Comparison of ENCODE assay signal across 25 mouse cellular contexts in genomic region chr6:129608372-129608771, GRCm38 (mm10). TPM values are rescaled to one million over a fixed set of nuclear protein-coding genes. Genes with fewer than 3 reads are reported as not detected.
A peak's percentile ranks its signal among the peaks of the same experiment; 100 is the strongest.
DNase-seq lines count a peak whose midpoint lies in the region; ATAC-seq and TF ChIP-seq lines count a peak whose summit lies in the region.
"Had no signal": no experiment of that assay in that cellular context is flagged by ENCODE, and none has a peak within 500 bp of the region (broad histone marks: within the 10 kb centered on the region; RNA-seq: fewer than 3 reads in every experiment).

No protein-coding gene starts in this region.

- peak; percentile 94 to 97 for ATAC-seq in hematopoietic stem cell, adult 5-6 weeks (replicated peaks in 1 of 2; ENCODE audit: insufficient read depth in 1 of 2, low FRiP score in 2 of 2, low TSS enrichment in 1 of 2, low read depth in 1 of 2, poor library complexity in 2 of 2, severe bottlenecking in 2 of 2)
- peak; percentile 55; the same call in 1 of the 2 replicates for ATAC-seq in neutrophil, adult 5-6 weeks (ENCODE audit: extremely low read depth, insufficient number of reproducible peaks, low FRiP score, poor library complexity, severe bottlenecking)
- ATAC-seq: hindbrain, embryonic 16.5 days; midbrain, embryonic 13.5 days had no signal

- peak; percentile 27 for DNase-seq in thymus, postnatal 0 days (ENCODE audit: low spot score)
- DNase-seq in thymus, adult 18-20 months: no peak
- DNase-seq in CD8-positive naive resting alpha-beta T cell, adult 2 months (ENCODE audit: low read depth in 2 of 2, low spot score in 2 of 2): peak; percentile 64 to 76
- no peak for DNase-seq in layer of hippocampus, adult 2 months (ENCODE audit: low spot score in 2 of 2)
- no peak for DNase-seq in adrenal gland, postnatal 4 days (ENCODE audit: low spot score in 2 of 2)
- DNase-seq: adrenal gland, adult 2 months; cerebellum, adult 9-10 months; heart, adult 11 months; heart, postnatal 36 days; kidney, adult 18-20 months; kidney, postnatal 14 days; liver, embryonic 13.5 days; retina, postnatal 1 day had no signal

- no peak overlapping the region for H3K27ac ChIP-seq in layer of hippocampus, adult 2 months
- H3K27ac ChIP-seq: forebrain, embryonic 12.5 days; heart, embryonic 13.5 days; left cerebral cortex, adult 2 months; liver, embryonic 13.5 days; lung, embryonic 15.5 days; midbrain, embryonic 13.5 days had no signal

- H3K4me3 ChIP-seq in layer of hippocampus, adult 2 months: no peak overlapping the region
- H3K4me3 ChIP-seq: forebrain, embryonic 12.5 days; heart, embryonic 13.5 days; left cerebral cortex, adult 2 months; liver, embryonic 13.5 days; lung, embryonic 15.5 days; midbrain, embryonic 13.5 days had no signal

- no peak for TF ChIP-seq CTCF in layer of hippocampus, adult 2 months (conservative IDR thresholded peaks at IDR 0.05)

RNA-seq across cellular contexts. Expression of gene Klrk1, which starts 15.3 kb away (rescaled TPM):
- polyA plus RNA-seq in thymus, postnatal 0 days (2015; fragmentation: Nextera tagmentation; extraction: Ambion mirVana): 4.5 and 4.8 TPM in 2 replicates
- 5.2 and 7.7 TPM in 2 replicates for total RNA-seq in hematopoietic stem cell, adult 5-6 weeks (2017)
- total RNA-seq in neutrophil, adult 5-6 weeks (2017): 7.0 and 9.3 TPM in 2 replicates
- total RNA-seq in layer of hippocampus, adult 2 months (2021): not detected
- under 1 TPM; 0.25 to 0.34 TPM for total RNA-seq in adrenal gland, postnatal 4 days (2021)
- total RNA-seq: gastrocnemius, adult 8-10 months; left cerebral cortex, adult 2 months had no signal
- polyA plus RNA-seq: adrenal gland, adult 2 months; embryonic facial prominence, embryonic 11.5 days; heart, embryonic 13.5 days; limb, embryonic 11.5 days had no signal

RNA-seq across cellular contexts. Expression of gene Klrd1, which starts 16.8 kb away (rescaled TPM):
- polyA plus RNA-seq in thymus, postnatal 0 days (2015; fragmentation: Nextera tagmentation; extraction: Ambion mirVana): 9.1 and 12.2 TPM in 2 replicates
- 2.4 and 9.5 TPM in 2 replicates for total RNA-seq in hematopoietic stem cell, adult 5-6 weeks (2017)
- 25.5 and 29.5 TPM in 2 replicates for total RNA-seq in neutrophil, adult 5-6 weeks (2017)
- not detected for total RNA-seq in layer of hippocampus, adult 2 months (2021)
- total RNA-seq in adrenal gland, postnatal 4 days (2021): 1 to 10 TPM in 1 of 2 experiments, under 1 TPM in 1; 0.56 to 1.1 TPM
- total RNA-seq: gastrocnemius, adult 8-10 months; left cerebral cortex, adult 2 months had no signal
- polyA plus RNA-seq: cortical plate, adult 2 months; embryonic facial prominence, embryonic 11.5 days; forebrain, embryonic 12.5 days; heart, embryonic 13.5 days; hindbrain, embryonic 16.5 days; limb, embryonic 11.5 days; midbrain, embryonic 13.5 days had no signal

RNA-seq across cellular contexts. Expression of gene Klre1, which starts 30.7 kb away (rescaled TPM):
- 0.45 and 0.74 TPM in 2 replicates for polyA plus RNA-seq in thymus, postnatal 0 days (2015; fragmentation: Nextera tagmentation; extraction: Ambion mirVana)
- total RNA-seq in hematopoietic stem cell, adult 5-6 weeks (2017): 0.31 TPM in 1 of 2 replicates, not detected in the other
- total RNA-seq in neutrophil, adult 5-6 weeks (2017): 3.6 and 3.7 TPM in 2 replicates
- not detected for total RNA-seq in layer of hippocampus, adult 2 months (2021)
- not detected for total RNA-seq in adrenal gland, postnatal 4 days (2021)
- total RNA-seq: gastrocnemius, adult 8-10 months; heart, postnatal 36 days; left cerebral cortex, adult 2 months had no signal
- polyA plus RNA-seq: adrenal gland, adult 2 months; embryonic facial prominence, embryonic 11.5 days; forebrain, embryonic 12.5 days; heart, embryonic 13.5 days; hindbrain, embryonic 16.5 days; limb, embryonic 11.5 days; liver, embryonic 13.5 days; lung, embryonic 15.5 days; midbrain, embryonic 13.5 days had no signal

RNA-seq across cellular contexts. Expression of gene Klrc3, which starts 34.8 kb away (rescaled TPM):
- polyA plus RNA-seq in thymus, postnatal 0 days (2015; fragmentation: Nextera tagmentation; extraction: Ambion mirVana): not detected in 2 replicates
- total RNA-seq in hematopoietic stem cell, adult 5-6 weeks (2017): not detected in 2 replicates
- not detected in 2 replicates for total RNA-seq in neutrophil, adult 5-6 weeks (2017)
- not detected for total RNA-seq in layer of hippocampus, adult 2 months (2021)
- total RNA-seq in adrenal gland, postnatal 4 days (2021): not detected
- total RNA-seq: adrenal gland, adult 2 months; gastrocnemius, adult 8-10 months; heart, postnatal 36 days; left cerebral cortex, adult 2 months had no signal
- polyA plus RNA-seq: adrenal gland, adult 2 months; cortical plate, adult 2 months; embryonic facial prominence, embryonic 11.5 days; forebrain, embryonic 12.5 days; heart, embryonic 13.5 days; hindbrain, embryonic 16.5 days; limb, embryonic 11.5 days; liver, embryonic 13.5 days; lung, embryonic 15.5 days; midbrain, embryonic 13.5 days had no signal

RNA-seq across cellular contexts. Expression of gene Klrc2, which starts 52.1 kb away (rescaled TPM):
- 0.57 and 0.62 TPM in 2 replicates for polyA plus RNA-seq in thymus, postnatal 0 days (2015; fragmentation: Nextera tagmentation; extraction: Ambion mirVana)
- 0.40 and 1.2 TPM in 2 replicates for total RNA-seq in hematopoietic stem cell, adult 5-6 weeks (2017)
- total RNA-seq in neutrophil, adult 5-6 weeks (2017): 2.1 and 3.3 TPM in 2 replicates
- not detected for total RNA-seq in layer of hippocampus, adult 2 months (2021)
- total RNA-seq in adrenal gland, postnatal 4 days (2021): not detected
- total RNA-seq: gastrocnemius, adult 8-10 months; heart, postnatal 36 days; left cerebral cortex, adult 2 months had no signal
- polyA plus RNA-seq: adrenal gland, adult 2 months; cortical plate, adult 2 months; embryonic facial prominence, embryonic 11.5 days; forebrain, embryonic 12.5 days; heart, embryonic 13.5 days; hindbrain, embryonic 16.5 days; limb, embryonic 11.5 days; liver, embryonic 13.5 days; midbrain, embryonic 13.5 days had no signal

Comparison
In these comparisons a context has a peak if more than half of its experiments do, and no peak if none do; other contexts are left out.
1. DNase-seq: peak in thymus, postnatal 0 days (single experiment) and CD8-positive naive resting alpha-beta T cell, adult 2 months (2 of 2); none in thymus, adult 18-20 months (0 of 2), layer of hippocampus, adult 2 months (0 of 2) and adrenal gland, postnatal 4 days (0 of 2).